Mouse (Mus musculus) ovary, postnatal 14 days (tissue): Measurements from ENCODE around the gene Rexo2.
A peak's percentile ranks its signal among the peaks of the same experiment; 100 is the strongest.
"Not testable (repeated sequence)": the region's sequence is repeated elsewhere in the genome, so short reads cannot be mapped to it uniquely, and the experiment has no call there.

ENCODE experiments used
- DNase-seq: peaks from one replicate; pipeline ENCODE4 v3.0.0; 2022; ENCODE audit warnings: low spot score

Rexo2 gene

DNA sequence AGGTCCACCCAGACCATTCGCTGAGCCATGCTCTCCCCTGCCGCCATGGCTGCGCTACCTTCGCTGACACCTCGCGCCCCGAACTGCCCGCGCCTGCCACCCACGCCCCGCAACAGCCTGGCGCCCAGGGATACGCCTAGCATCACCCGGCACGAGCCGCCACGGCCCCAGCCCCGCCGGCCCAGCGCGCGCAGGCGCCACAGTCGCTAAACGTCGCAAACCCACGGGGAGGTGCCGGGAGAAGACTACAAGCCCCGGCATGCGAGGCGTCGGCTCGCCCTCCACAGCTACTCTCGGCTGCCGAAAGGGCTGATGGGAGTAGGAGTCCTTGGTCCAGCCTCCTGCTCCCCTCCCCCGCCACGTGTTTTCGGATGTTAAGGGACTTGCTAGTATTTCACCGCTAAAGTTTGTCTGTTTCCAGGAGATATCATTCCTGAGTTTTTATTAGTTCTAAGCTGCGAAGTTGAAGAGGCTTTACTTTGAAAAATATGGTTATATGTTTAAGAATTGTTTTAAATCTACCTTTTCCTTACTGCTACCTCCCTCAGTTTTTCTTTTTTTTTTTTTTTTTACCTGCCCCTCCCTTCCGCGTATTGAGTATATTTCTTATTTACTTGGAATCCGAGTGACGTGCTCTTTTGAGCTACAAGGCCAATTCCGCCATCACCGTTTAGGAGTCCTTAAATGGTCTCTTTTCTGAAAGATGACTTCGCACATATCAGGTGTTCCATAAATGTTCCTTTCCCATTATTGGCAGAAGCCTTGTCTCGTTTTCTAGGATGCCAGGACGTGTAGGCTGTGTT, at the start of gene Rexo2:
Gene Rexo2, minus strand, starts transcription at position 213 of the 803 bp plus-strand sequence.
- DNase-seq: peak; percentile 82

DNA sequence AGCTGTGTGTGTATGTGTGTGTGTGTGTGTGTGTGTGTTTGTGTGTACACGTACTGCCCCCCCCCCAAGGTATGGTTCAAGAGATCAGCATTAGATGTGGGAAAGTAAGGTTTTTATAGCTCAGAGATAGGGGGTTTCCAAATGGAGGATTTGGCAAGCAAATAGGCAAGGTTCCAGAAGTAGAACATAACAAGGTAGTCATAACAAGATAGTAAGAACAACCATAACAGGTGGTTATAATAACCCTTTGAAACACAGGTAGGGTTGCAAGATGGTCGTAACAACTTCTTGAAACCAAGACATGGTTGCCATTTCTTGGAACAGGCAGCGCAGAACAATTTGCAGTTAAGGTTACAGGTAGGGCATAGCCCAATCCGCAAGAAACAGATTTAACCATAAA, 46.1 kb upstream of the Rexo2 start:
- no peak for DNase-seq

DNA sequence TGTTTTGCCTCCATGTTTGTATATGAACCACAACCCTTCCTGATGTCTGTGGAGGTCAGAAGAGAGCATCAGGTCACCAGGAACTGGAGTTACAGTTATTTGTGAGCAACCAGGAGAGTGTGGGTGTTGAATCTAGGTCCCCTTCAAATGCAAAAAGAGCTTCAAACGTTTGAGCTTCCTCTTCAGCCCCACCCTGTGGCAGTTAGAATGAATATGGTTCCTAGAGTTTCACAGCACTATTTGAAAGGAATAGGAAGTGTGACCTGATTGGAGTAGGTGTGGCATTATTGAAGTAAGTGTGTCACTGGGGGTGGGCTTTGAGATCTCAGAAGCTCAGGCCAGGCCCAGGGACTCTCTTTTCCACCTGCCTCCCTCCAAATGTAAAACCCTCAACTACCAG, 45.1 kb upstream of the Rexo2 start:
- no peak for DNase-seq

DNA sequence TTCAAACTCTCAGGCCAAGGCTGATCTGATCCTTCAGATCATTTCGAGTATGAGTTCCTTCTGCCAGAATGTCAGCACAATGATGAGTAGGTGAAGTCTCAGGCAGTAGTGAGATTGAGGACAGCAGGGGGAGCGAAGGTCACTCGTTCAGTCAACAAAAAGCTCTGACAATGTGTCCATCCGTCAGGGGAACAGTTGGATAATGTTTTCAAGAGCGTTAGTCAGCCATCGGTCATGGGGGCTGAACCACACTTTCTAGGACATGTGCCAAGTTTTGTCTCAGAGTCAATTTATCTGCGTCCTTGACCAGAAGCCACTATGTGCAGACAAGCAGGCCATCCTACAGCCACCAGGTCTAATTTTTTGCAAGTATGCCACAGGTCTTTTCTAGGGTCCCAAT, 40.0 kb upstream of the Rexo2 start:
- not testable (repeated sequence) for DNase-seq

DNA sequence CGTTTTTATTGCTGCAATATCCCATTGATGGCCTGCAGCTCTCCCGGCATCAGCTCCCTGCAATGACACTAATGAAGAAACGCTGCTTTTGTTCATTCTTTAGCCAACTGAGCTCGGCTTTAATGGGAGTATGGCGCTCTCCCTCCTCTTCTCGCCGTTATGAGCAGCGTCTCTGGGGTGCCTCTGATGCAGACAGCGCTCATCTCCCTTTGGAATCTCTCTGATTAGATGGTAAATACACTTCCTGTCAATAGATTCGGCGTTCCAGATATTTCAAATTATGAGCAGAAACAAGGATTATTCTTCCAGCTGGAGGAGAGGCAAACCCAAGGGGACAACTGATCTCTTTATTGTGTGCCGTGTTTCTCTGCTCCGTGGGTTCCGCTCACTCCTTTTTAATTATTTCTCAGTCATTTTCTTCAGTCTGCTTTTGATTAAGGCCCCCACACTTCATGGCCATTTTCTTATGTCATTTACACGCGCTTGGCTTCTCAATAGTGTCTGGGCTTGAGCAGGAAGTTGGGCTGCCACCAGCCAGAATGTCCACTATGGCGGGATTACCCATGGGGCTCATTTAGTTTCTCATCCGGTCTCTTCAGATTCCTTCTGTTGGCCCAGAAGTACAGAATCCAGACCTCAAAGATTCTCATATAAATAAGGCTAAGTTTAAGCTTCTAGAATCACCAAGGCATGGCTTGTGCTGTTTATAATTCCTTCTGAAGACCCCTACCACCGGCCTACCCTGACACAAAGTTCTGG, 37.1 kb upstream of the Rexo2 start:
- no peak for DNase-seq

DNA sequence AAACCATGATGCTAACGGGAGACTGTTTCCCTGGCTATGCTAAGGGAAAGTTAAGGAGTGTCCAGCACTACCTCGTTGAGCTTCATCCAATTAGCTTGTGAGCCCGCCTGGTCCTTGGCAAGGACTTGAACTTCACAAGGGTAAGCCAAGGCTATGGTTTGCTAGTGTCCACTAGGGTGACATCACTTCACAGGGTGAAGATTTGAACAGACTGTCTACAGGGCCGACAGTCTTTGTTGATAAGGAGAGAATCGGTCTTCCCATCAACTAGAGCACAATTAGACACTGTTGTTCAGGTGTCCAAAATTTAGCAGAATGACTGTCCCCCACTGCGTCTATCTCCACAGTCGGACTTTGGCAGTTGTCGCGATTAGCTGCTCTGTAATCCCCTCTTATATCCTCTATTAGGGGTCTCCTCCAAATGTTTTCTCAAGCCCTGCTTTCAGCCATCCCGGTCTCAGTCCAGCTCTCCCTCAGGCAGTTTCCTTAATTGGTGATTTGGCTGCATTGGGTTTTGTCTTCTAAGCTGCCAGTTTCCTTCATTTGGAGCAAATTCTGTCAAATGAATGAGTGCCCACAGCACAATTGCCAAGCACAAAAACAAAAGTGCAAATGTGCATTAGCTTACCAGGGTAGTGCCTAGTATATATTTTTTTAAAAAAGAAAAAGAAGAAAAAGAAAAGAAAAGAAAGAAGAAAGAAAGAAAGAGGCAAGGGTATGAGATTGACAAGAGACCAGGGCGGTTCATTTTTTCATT, 36.4 kb upstream of the Rexo2 start:
- DNase-seq: no peak

DNA sequence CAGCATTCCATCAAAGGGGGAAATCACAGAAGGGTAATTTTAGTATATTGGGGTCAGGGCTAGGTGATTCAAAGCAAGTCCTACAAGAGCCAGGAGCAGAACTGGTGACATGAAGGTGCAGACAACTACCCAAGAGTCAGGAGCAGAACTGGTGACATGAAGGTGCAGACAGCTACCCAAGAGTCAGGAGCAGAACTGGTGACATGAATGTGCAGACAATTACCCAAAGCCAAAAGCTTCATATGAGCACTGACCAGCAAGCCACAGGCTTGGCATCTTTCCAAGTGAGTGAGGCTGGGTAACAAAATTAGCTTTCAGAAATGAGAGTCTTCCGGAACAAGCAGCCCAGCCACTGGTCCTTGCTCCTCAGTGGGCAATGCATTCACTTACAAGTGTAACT, 34.9 kb upstream of the Rexo2 start:
- no peak for DNase-seq

DNA sequence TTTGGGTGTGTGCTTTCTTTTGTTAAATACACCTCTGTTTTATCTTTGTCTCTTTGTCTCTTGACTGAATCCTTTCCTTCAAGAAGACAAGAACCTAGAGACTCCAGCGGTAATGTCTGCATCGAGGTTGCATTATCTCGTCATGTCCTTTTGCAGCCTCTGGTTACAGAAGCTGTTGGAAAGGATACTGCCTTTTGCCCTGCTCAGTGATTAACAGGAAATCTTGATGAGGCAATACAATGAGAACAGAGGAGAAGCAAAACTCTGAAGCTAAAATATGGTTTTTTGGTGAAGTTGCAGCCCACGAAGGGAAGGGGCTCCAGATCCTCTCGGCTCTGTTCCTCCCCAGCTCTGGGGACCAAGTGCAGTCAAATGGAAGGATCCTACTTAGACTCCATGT, 29.7 kb upstream of the Rexo2 start:
- DNase-seq: no peak

DNA sequence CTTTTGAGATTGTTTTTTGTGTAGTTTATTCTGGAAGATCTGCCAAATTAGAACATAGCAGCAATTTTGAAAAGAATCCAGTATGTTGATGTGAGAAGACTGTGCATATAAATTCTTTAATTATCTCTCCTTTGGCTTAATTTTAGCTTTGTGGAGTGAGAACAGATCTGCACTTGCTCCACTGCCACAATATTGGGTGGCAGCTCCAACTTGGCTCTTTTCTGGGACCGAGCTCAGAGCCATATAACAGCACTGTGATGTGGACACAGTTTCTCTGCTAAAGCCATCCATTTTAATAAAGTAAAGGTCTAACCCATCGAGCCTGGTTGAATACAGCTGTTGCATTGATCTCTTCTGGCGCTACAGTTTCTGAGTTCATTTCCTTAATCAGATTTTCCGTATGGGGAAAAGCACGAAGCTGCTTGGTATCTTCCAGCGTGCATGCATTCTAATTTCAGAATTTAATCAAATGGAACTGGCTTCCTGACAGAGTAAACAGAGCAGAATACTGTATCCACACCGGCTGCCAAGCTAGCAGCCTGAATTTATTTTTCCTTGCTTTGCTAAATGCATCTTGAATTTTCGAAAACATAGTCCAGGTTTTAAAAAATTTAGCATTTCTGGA, 24.4 kb upstream of the Rexo2 start:
- no peak for DNase-seq

DNA sequence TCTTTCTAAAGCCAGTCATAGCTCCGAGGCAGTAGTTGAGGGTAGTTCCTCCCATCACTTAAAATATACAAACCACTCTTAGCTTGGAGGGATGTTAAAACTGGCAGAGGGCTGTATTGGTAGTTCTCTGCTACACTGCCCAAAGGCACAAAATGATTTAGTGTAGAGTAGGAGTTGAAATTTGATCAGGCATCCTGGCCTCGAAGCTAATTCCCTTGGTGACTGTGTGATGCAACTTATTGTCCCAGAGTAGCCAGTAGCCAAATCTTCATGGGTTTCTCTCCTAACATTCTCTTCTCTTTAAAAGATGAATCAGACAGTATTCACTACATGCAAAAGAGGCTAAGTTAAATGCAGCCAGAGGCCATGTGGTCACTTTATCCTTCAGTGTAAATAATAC, 22.6 kb upstream of the Rexo2 start:
- no peak for DNase-seq

DNA sequence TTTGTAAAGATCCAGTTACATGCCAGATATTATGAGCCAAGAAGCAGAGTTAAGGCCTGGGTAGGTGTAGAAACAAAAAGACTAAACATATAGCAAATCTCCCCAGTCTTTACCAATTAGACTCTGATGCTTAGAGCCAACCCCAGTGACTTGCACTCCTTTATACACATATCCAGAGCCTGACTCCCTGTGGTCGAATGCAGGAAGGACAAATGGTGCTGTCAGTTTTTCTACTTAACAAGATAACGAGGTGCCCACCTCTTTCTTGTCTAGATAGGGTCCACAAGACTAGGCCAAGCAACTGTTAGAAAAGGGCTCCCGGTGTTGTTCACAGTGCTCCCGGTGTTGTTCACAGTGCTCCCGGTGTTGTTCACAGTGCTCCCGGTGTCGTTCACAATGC, 20.8 kb upstream of the Rexo2 start:
- no peak for DNase-seq

DNA sequence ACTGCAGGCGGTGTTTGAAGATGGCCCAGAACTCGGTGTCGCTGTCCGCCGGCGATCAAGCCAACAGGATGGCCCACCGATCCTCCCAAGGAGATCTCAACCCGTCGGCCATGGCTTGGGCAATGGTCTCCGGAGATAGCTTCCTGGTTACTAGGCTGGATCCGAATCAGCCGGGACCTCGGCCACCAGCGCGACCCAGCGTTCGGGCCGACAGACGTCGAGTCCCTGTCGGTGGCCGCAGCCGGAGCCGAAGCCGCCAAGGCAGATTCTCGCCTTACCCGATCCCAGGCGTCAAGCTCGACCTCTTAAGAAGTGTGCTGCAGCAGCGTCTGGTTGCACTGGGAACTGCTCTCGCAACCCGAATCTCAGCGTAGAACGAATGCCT, 15.1 kb upstream of the Rexo2 start:
- no peak for DNase-seq

DNA sequence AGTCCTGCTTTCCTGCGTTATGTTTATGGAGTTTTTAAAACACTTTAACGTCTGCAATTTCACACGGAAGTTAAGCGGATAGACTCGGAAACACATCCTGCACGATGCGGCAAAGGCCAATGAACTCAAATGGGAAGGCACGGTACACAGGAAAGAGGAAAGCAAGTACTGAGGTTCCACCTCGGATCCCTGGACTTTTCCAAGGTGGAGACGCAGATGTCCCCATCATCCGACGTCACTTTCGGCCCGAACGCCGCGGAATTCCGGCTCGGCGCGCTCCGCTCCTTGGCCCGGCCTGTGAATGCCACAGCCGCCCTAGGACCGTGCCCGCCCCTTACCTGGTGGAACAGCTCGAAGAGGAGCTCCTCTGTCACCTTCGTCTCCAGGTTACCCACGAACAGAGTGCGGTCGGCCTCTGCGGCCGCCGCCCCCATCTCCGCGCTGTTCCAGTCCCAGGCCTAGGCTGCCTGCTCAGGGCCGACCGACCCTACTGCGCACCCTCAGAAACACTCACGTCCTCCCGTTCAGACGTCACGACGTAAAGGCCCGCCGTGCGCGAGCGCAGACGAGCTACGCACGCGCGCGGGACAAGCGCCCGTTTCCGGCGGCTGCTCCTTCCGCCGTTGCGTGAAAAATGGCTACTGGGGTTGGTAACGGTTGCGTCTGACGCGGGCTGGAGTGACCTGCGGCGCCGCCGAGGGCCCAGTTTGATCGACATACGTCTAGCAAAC, 14.6 kb upstream of the Rexo2 start, which contains the start of the genes Rbm7 and Gm5617:
Gene Rbm7, minus strand, starts transcription at position 483 of the 731 bp plus-strand sequence.
Gene Gm5617, plus strand, starts transcription at position 626 of the 731 bp plus-strand sequence.
- DNase-seq: peak; percentile 95

DNA sequence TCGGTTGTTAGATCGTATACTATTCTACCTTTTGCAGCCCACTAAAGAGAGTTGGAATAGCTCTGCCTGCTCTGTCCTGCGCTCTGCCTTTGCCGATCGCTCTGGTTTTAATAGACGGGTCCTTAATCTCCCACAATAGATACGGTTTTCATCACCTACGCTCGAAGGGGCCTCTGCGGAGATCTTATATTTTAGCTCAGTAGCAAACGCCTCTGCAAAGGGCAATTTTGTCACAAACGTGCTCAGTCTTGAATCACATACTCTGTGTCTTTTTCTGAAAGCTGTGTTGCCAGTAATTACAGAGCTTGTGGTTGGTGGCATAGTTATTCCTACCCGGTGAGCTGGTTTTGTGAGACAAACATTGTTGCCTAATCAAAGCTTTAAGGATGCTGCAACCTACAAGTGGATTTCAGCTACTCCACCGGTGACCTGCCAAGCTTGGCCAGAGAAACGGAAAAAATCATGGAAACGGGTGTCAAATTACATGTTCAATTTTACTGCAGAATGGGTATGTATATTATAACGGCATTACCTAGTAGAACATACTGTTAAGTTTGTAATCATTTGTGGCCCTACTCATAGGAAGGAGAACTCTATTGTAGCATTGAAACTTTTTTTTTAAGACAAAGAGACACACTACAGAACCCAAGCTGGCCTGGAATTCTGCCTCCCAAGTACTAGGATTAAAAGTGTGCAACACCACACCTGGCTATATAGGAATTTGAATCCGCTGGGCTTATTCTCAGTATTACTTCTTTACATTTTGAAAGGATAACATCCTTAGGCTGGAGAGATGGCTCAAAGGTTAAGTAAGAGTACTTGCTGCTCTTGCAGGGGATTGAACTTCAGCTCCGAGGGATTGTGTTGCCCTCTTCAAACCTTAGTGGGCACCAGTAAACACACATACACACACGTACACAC, 1.1 kb upstream of the Rexo2 start:
- no peak for DNase-seq

DNA sequence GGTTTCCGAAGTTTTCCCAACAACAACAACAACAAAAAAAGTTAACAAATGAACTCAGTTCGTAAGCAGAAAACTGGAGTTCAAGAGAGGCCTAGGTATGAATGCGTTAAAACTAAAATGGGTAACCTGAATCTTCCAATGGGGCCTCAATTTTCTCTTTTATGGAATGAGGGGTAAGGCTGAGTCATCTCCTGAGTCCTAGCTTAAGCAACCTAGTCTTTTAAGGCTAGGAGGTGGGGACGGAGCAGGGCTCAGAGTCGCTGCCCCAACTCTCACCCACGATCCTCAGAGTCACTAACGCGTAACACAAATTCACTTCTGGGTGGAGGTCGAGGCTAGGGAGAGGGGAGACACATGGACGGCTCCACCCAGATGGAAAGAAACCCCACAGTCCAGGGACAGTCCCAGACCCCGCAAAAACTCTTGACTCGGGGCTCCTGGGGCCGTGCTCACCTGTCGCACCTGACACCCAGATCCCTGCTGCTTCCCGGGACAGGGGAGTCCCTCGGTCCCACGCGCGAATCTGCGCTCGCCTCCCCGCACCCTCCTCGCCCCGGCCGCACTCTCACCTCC, 499 bp downstream of the Rexo2 start:
- DNase-seq: no peak

DNA sequence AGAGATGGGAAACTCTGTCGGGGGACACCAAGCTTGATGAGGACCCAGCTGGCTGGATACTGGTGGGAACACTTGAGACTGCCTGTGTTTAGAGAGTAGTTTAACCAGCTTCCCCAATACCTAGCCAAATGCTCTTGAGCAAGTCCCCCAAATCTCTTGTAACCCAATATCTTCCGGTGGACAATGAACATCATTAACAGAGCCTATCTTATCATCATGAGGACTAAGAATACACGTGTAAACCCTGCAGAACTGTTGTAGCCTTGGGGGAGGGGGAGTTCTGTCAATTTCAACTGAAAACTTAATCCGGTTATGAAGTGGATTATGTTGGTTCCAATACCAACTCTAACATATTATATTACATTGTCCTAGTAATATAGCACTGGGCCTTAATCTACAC, 1.6 kb downstream of the Rexo2 start:
- DNase-seq: no peak

DNA sequence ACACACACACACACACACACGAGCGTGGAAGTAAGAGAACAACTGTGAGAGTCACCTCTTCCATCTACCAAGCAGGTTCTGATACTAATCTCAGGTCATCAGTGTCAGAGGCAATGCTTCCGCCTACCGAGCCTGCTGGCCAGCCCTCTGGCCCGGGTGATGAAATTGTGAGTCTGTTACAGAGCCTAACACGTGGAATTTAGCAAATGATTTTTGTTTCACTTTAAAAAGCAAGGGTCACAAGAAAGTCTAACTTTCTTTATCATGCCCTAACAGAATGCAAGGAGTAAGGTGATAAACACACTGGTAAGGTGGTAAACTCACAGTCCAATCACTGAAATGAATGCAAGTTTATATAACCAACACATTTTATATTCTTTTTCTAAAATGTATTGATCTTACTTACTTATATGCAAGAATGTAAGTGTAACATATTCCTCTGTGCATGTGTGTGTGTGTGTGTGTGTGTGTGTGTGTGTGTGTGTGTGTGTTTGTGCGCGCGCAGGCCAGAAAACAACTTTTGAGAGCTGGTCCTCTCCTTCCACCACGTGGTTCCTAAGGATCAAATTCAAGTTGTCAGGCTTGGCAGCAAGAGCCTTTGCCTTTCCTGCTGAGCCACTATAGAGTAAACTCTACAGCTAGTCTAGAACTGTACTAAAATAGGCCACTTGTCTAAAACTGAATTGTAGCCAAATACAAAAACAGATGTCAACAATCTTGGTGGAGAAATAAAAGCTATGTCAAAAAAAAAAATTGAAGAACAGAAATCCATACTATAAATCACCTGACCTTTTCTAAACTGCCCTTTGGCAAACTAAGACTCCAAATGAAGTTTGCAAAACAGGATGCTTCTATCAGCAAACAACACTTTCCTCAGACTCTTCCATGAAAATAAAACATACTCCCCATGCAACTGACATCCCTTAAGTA, 3.9 kb downstream of the Rexo2 start:
- no peak for DNase-seq

DNA sequence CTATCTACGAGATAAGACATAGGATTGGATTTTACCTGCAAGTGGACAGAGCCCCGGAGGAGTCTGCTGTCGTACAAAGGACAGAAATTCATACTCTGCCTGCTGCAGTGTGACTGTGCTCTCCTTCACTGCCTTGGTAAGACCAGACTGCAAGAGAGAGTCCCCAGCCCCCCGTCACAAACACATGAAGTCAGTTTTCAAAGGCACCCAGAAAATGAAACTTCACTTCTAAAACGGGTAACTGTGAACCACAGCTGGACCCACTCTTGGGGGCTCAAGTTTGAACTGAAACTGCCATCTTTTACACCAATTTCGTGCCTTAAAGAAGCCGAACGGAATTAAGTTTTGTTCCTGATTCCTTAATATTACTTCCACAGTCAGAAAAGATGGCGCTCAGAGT, 6.1 kb downstream of the Rexo2 start:
- no peak for DNase-seq

DNA sequence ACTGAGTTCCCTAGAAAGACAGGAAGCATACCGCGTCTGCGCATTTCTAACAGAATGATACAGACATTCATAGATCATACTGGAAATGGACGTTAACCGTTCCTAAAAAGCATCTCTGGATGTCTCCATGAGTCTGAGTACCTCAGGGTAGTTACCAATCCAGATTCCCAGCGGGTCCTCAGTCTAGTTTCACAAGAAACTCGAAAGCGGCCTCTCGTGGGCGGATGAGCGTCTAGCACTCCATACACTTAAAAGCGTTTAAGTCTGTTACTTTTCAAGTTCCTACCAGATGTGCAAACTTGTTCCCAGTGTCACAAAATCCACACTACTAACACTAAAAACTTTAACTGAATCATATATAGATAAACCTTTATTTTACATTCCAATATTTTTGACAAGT, 7.3 kb downstream of the Rexo2 start:
- no peak for DNase-seq
